Mouse (Mus musculus): ENCODE measurements at regions not wholly inside any gene's neighbourhood (a gene's known extent, or its start where the extent isn't known, plus 50 kb on each side); places are given as distances from the start of the nearest gene placed in this dataset.

- no peak for DNase-seq (ENCODE audit: low spot score)
Observed at GRCm38 (mm10) chr19:54470034-54470433, 426.1 kb downstream of the Adra2a start.

- DNase-seq (ENCODE audit: low spot score): no peak
Observed at GRCm38 (mm10) chr19:54498066-54498465, 454.1 kb downstream of the Adra2a start.

DNA sequence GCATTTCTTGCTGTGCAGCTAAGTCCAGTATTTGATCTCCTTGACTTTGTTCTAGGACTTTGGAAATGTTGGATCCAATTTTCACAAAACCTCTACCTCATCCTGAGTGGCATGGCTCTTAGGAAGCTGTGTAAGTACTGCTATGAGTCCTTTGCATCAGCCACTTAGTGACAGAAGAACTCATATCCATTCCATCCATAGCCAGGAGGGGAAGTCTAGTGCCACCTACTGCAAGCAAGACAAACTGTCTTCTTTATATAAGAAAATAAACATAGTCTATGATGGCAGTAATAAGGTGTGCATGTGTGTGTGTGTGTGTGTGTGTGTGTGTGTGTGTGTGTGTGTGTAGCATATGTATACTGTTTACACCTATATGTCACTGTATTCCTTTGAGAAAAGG, 489.9 kb downstream of the Adra2a start:
- no peak for DNase-seq (ENCODE audit: low spot score)

DNA sequence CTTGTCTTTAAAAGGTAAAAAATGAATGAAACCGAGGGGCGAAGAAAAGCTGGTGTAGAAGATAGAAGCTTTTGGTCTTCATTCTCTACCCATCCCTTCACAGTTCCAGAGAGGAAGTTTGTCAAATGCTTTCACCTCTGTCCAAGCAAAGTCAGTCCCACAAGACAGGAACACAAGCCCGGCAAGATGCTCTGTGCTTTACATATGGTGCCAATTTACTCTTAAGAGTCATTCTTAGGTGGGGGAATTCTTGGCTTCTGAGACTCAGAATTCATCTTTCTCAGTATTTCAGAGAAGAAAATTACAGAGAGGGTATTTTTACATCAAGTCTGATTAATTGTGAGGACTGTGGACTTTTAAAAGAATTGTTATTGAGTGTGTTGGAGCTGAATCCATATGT, 511.4 kb downstream of the Adra2a start:
- DNase-seq (ENCODE audit: low spot score): no peak

- DNase-seq (ENCODE audit: low spot score): no peak
Observed at GRCm38 (mm10) chr19:54557984-54558383, 514.0 kb downstream of the Adra2a start.

DNA sequence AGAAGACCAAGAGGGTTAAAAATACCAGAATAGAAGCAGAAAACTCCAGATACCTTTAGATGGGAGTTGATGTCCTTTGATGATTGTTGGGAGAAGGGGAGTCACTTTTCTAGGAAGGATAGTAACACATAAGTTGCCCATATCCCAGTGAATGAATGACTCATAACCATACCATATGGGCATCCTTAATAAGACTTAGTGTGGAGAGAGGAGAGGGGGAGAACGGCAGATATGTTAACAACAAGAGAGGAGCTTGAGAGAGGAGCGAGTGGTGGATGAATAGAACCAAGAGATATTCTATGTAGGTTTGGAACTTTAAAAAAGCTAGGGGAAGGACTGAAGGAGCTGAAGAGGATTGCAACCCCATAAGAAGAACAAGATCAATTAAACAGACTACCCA, 539.6 kb downstream of the Adra2a start:
- DNase-seq (ENCODE audit: low spot score): no peak

GRCm38 (mm10) chr19:54584687-54585237, 540.8 kb downstream of the Adra2a start:
- DNase-seq (ENCODE audit: low spot score): no peak

- no peak for DNase-seq (ENCODE audit: low spot score)
Observed at GRCm38 (mm10) chr19:54585326-54585725, 541.4 kb downstream of the Adra2a start.

GRCm38 (mm10) chr19:54603345-54603744, 523.7 kb downstream of the Gpam start:
- DNase-seq (ENCODE audit: low spot score): no peak

GRCm38 (mm10) chr19:54605346-54605745, 521.7 kb downstream of the Gpam start:
- DNase-seq (ENCODE audit: low spot score): no peak

GRCm38 (mm10) chr19:54616924-54617323, 510.1 kb downstream of the Gpam start:
- DNase-seq (ENCODE audit: low spot score): no peak
